Mouse (Mus musculus) testis, postnatal 14 days (tissue): Measurements from ENCODE around the gene Akr1c13.
"Not testable (repeated sequence)": the region's sequence is repeated elsewhere in the genome, so short reads cannot be mapped to it uniquely, and the experiment has no call there.

ENCODE experiments used
- DNase-seq: peaks from one replicate; pipeline ENCODE4 v3.0.0; 2021; ENCODE audit warnings: low spot score

Gene Akr1c13

GRCm38 (mm10) chr13:4190904-4191303 lies at the start of gene Akr1c13:
Gene Akr1c13 (plus strand): TSS chr13:4191150.
- DNase-seq = no peak

GRCm38 (mm10) chr13:4144261-4144660 lies 46.7 kb upstream of the Akr1c13 start:
- no peak for DNase-seq

- DNase-seq = no peak
Observed at GRCm38 (mm10) chr13:4150518-4150917, 40.4 kb upstream of the Akr1c13 start, which contains the start of gene Akr1c18. Gene Akr1c18 (minus strand): TSS chr13:4150654.

- DNase-seq = no peak
Observed at GRCm38 (mm10) chr13:4152908-4153307, 38.0 kb upstream of the Akr1c13 start.

- DNase-seq = no peak
Observed at GRCm38 (mm10) chr13:4153593-4153992, 37.4 kb upstream of the Akr1c13 start.

- no peak for DNase-seq
Observed at GRCm38 (mm10) chr13:4155286-4155685, 35.7 kb upstream of the Akr1c13 start.

GRCm38 (mm10) chr13:4168006-4168405 lies 22.9 kb upstream of the Akr1c13 start:
- no peak for DNase-seq

GRCm38 (mm10) chr13:4172978-4173377 lies 18.0 kb upstream of the Akr1c13 start:
- no peak for DNase-seq

- not testable (repeated sequence) for DNase-seq
Observed at GRCm38 (mm10) chr13:4181321-4181720, 9.6 kb upstream of the Akr1c13 start.

GRCm38 (mm10) chr13:4183116-4183515 lies 7.8 kb upstream of the Akr1c13 start:
- DNase-seq = no peak

- not testable (repeated sequence) for DNase-seq
Observed at GRCm38 (mm10) chr13:4186641-4187411, 4.1 kb upstream of the Akr1c13 start.

- DNase-seq = no peak
Observed at GRCm38 (mm10) chr13:4188174-4188573, 2.8 kb upstream of the Akr1c13 start.

- DNase-seq = no peak
Observed at GRCm38 (mm10) chr13:4192511-4192910, 1.6 kb downstream of the Akr1c13 start.

- DNase-seq = no peak
Observed at GRCm38 (mm10) chr13:4206147-4206903, 15.4 kb downstream of the Akr1c13 start.

GRCm38 (mm10) chr13:4211560-4212299 lies 20.8 kb downstream of the Akr1c13 start:
- no peak for DNase-seq

- DNase-seq = no peak
Observed at GRCm38 (mm10) chr13:4212309-4212708, 21.4 kb downstream of the Akr1c13 start.

GRCm38 (mm10) chr13:4215496-4215895 lies 24.5 kb downstream of the Akr1c13 start:
- not testable (repeated sequence) for DNase-seq

- no peak for DNase-seq
Observed at GRCm38 (mm10) chr13:4228441-4228840, 37.5 kb downstream of the Akr1c13 start, which contains the start of gene Akr1c19. Gene Akr1c19 (plus strand): TSS chr13:4228700.

- no peak for DNase-seq
Observed at GRCm38 (mm10) chr13:4230841-4231623, 40.1 kb downstream of the Akr1c13 start.

- no peak for DNase-seq
Observed at GRCm38 (mm10) chr13:4233135-4233534, 42.2 kb downstream of the Akr1c13 start.

- no peak for DNase-seq
Observed at GRCm38 (mm10) chr13:4233536-4234172, 42.7 kb downstream of the Akr1c13 start.
